Comparison of ENCODE assay signal across 10 mouse cellular contexts in the genomic region with DNA sequence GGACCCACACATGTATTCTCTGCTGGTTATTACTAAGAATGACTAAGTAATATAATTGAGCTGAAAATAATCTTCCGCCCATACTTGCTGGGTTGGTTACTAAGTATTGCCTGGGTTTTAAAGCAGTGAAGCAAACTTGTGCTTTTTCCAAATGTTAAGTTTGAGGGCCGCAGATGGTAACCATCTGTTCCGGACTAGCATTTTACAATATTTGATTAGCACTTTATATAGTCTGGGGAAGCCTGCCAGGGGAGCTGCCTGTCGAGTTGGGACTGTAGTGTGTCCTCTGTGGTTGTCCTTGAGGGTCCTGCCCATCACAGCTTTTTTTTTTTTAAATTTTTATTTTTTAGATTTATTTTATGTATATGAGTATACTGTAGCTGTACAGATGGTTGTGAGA. TPM values are rescaled to one million over a fixed set of nuclear protein-coding genes. Genes with fewer than 3 reads are reported as not detected.
DNase-seq lines count a peak whose midpoint lies in the region; ATAC-seq lines count a peak whose summit lies in the region.
"Had no signal": no experiment of that assay in that cellular context is flagged by ENCODE, and none has a peak within 500 bp of the region (broad histone marks: within the 10 kb centered on the region; RNA-seq: fewer than 3 reads in every experiment).

No protein-coding gene starts in this region.

- H3K4me3 ChIP-seq in heart, embryonic 11.5 days (ENCODE audit: low read depth, low read length), result no peak overlapping the region
- H3K4me3 ChIP-seq: hindbrain, embryonic 12.5 days had no signal

- intact Hi-C loops in left cerebral cortex, postnatal 4 days (cut with DNase I), result no loop called here

- H3K4me2 ChIP-seq in heart, embryonic 11.5 days, result no peak overlapping the region
- H3K4me2 ChIP-seq: hindbrain, embryonic 12.5 days; midbrain, embryonic 11.5 days had no signal

- peaks cover 49% of the 10 kb centered on the region for H3K4me1 ChIP-seq in heart, embryonic 11.5 days (ENCODE audit: control insufficient read depth, insufficient read depth, low read length)

- H3K27ac ChIP-seq in heart, embryonic 11.5 days (ENCODE audit: low read depth, low read length), result peak overlapping the region; percentile 88; the same call in 1 of the 2 replicates
- H3K27ac ChIP-seq: hindbrain, embryonic 12.5 days had no signal

- no peak for ATAC-seq in heart, embryonic 11.5 days (replicated peaks; ENCODE audit: insufficient number of reproducible peaks, low FRiP score, low TSS enrichment)

- no peak overlapping the region for H3K9ac ChIP-seq in heart, embryonic 11.5 days (ENCODE audit: low read depth, low read length)

- H3K9me3 ChIP-seq in heart, embryonic 11.5 days (replicated peaks; ENCODE audit: control insufficient read depth, low read length), result no peaks in the 10 kb centered on the region
- H3K9me3 ChIP-seq: hindbrain, embryonic 12.5 days had no signal

- DNase-seq in heart, adult 18-20 months, result no peak
- peak; percentile 76 for DNase-seq in right cerebral cortex, adult 18-20 months
- DNase-seq in right cerebral cortex, postnatal 14 days, result no peak
- DNase-seq in left cerebral cortex, postnatal 4 days, result peak; percentile 36
- DNase-seq in testis, postnatal 10 days (ENCODE audit: low spot score), result no peak
- no peak for DNase-seq in spleen, adult 18-20 months
- DNase-seq in urinary bladder, adult 2 months (ENCODE audit: low spot score), result no peak

- H3K36me3 ChIP-seq in heart, embryonic 11.5 days (ENCODE audit: control insufficient read depth, insufficient read depth, low read length), result no peaks in the 10 kb centered on the region
- H3K36me3 ChIP-seq: hindbrain, embryonic 12.5 days had no signal

- no peaks in the 10 kb centered on the region for H3K27me3 ChIP-seq in heart, embryonic 11.5 days (ENCODE audit: control insufficient read depth, insufficient read depth, low read length)
- H3K27me3 ChIP-seq: hindbrain, embryonic 12.5 days had no signal

- WGBS in heart, embryonic 11.5 days (ENCODE audit: insufficient replicate concordance), result 83% methylated on average over 4 of the region's 4 CpGs

RNA-seq across cellular contexts. Expression of a gene that starts 5.3 kb away (rescaled TPM):
- 27.4 and 28.3 TPM in 2 replicates for polyA plus RNA-seq in heart, embryonic 11.5 days (2014; fragmentation: Nextera tagmentation; extraction: Ambion mirVana)
- total RNA-seq in heart, adult 18-20 months (2021), result 10 to 100 TPM; 36.4 to 39.4 TPM
- 10 to 100 TPM; 28.0 to 36.5 TPM for total RNA-seq in left cerebral cortex, postnatal 4 days (2021)
- polyA plus RNA-seq in urinary bladder, adult 2 months (2012; rRNA removed), result 13.9 and 21.3 TPM in 2 replicates

Comparison
In these comparisons a context has a peak if more than half of its experiments do, and no peak if none do; other contexts are left out.
1. DNase-seq: peak in right cerebral cortex, adult 18-20 months (single experiment) and left cerebral cortex, postnatal 4 days (single experiment); none in heart, adult 18-20 months (0 of 2), right cerebral cortex, postnatal 14 days (single experiment), testis, postnatal 10 days (single experiment), spleen, adult 18-20 months (0 of 2) and urinary bladder, adult 2 months (single experiment).